Mouse (Mus musculus) heart, postnatal 0 days (tissue): ENCODE measurements around the gene Olfr711.

Experiments
- CTCF ChIP-seq: IDR thresholded peaks from 2 replicates; pipeline ENCODE4 v1.5.1; 2016; ENCODE audit warnings: antibody characterized with exemption, control low read depth, low read depth
- EP300 ChIP-seq: IDR thresholded peaks from 2 replicates; pipeline ENCODE4 v1.6.1; 2016; ENCODE audit warnings: antibody characterized with exemption, low read depth

DNA sequence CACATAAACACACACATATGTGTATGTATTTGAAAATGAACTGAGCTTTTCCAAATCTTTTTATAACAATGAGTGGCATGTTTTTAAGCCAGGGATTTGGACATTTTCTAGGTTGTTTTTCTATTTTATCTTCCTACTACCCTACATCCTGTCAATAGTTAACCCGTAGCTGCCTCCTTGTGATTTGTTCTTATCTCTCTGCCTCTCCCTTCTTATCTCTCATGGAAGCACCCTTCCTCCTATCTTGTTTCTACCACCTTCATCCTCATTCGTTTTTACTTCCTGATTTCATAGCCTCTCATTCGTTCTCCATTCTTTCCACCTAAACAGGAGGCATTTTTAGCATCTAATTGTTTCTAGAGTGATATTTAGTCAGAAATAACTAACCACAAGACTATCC is 28.9 kb upstream of the Olfr711 start:
- TF ChIP-seq CTCF (no peak), EP300 (no peak)
